Mouse (Mus musculus): ENCODE results near the gene Fzd7.
"Not testable (repeated sequence)": the region's sequence is repeated elsewhere in the genome, so short reads cannot be mapped to it uniquely, and the experiment has no call there.

Fzd7 gene

DNA sequence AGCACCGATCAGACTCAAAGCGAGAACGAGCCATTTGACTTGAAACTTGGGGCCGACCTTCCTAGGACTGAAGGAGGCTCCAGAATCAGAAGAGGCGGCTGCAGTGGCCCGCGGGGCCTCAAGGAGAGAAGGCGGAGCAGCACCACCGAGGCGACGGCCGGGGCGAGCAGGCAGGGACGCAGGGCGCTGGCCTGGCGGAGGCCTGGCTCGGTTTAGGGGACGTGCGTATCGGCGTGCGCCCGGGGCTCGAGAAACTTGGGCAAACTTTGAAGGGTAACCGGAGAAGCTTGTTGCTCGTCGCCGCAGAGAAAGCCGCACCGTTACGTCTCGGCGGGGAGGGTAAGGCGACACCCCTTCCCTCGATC is at the start of gene Fzd7:
Gene Fzd7 (plus strand): TSS at position 94 of the 365 bp plus-strand sequence.
- DNase-seq = peak; percentile 58

DNA sequence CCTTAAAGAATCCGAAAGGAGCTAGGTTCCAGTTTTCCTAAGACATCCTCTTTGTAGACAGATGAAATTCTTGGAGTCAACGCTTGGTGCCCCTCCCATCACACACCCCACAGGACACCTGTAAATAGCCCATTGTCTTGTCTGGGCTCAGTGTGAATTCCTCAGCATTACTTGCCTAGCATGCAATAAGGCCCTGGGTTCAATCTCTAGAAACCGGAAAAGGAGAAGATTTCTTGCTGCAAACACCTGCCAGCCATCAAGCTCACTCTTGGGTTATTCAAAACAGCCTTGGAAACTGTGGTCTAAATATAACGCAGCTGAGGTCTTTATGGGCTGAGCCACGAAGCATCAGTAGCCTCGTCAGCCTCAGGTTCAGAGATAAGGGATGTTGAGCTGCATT is 48.9 kb upstream of the Fzd7 start:
- DNase-seq = no peak

DNA sequence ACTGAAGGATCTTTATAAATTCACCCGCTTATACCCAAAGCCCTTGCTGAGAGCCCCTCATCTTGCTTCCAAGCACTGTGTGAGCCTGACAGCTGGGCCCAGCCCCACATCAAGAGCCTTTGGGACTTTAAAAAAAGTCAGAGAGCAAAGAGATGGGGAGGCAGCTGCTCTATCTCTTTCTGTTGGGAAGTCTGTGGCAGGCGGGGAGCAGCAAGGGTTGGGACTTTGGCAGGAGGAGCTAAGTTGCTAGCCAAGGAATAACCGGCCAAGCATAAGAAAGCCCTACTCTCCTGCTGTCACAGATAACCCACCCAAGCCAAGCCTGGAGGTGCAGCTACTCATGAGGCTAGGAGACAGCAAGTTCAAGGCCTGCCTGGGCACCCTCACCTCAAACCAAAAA is 48.2 kb upstream of the Fzd7 start:
- DNase-seq = no peak

DNA sequence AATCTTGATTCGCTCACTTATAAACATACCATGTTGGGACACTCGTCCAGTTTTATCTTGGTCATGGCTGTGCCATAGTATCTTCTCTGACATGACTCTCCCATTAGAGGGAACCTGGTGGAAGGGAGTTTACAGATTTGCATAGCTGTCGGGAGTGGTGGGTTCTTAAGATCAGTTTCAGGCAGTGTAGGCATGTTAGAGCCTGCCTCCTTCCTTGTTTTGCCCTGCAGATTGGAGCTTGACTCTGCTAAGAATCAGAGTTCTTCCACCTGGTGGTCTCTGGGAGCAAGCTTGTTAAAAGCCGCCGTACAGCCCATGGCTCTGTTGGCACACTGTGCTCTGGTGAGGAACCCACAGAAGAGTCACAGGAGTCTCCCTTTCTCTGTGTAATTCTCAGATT is 47.0 kb upstream of the Fzd7 start:
- no peak for DNase-seq

DNA sequence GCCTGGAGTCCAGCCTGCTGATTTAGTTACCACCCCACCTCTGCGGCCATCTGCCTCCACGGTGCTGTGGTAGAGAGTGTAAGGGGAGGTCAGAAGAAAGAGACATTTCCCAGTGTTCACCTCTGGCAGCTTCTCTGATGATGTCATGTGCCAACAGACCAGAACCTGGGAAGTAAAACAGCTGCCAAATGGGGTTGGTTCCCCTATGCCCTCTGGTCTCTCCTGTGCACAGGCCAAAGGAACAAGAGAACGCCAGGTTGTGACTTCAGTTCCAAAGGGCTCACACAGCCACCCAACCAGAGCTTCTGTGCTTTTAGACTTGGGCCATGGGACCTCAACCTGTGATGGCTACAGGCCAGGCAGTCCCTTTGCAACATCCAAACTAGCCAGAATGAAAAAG is 45.9 kb upstream of the Fzd7 start:
- no peak for DNase-seq

DNA sequence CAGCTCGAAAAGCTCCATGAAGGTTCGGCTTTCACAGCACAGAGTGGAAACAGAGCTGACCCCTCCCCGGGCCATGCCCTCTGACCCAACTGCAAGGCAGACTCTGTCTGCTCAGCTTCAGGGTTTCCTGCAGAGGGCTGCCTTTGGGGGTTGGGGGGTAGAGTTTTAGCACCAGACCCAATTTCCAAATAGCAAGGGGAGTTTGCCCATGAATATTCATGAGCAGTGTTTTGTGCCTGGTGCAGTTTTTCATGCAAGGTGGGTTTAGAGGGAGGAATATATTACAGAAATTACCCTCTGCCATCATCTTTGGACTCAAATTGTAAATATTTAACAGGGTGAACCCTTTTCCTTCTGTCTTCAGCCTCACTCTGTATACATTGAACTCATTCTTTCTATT is 44.3 kb upstream of the Fzd7 start:
- no peak for DNase-seq

DNA sequence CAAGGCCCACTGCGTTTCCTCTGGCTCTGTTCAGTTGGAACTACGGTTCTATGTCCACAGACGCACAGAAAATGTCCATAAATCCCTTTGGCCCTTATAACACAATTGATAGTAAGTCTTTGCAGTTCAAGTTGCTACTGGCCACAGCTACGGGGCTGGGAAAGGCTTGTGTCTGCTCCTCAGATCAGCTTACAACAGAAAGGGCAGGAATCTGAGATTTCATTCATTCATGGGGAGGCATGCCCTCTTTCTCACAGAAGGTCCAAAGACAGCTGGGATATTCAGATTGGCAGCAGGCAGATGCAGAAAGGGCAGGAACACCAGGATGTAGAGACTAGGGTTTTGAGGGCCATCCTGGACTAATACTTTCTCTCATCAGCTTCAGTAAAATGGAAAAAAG is 43.9 kb upstream of the Fzd7 start:
- DNase-seq = no peak

DNA sequence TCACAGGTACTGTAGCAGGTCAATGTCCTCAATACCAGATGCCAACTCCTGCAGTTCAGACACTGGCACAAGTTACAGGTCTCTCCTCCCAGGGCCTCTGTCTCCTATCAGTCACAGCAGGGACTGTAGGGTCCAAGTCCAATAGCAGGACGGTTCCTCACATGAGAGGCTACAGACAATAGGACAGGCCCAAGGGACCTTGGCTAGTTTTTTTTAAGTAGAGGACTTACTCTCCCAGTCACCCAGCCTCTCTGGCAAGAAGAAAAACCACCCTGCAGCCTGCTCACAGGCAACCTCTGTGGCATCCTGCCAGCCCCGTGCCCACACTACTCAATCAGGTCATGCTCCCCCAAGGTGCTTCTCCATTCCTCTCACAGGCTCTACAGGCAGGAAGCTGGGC is 43.0 kb upstream of the Fzd7 start:
- no peak for DNase-seq

DNA sequence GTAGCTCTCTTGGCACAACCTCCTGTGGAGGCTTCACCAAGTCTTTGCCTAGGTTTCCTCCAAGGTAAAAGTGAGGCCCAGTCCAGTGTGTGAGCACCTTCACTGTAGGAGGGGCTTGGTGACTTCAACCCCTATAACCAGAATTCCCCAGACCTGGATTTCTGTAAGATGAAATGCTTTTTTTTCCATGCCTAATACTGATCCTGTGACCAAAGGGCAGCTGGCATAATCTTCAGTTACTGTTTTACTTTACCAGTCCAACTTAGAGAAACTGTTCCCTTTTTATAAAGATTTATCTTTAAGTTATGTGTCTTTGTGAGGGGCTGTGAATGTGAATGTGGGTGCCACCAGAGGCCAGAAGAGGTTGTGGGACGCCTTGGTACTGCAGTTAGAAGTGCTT is 42.3 kb upstream of the Fzd7 start:
- DNase-seq = no peak

DNA sequence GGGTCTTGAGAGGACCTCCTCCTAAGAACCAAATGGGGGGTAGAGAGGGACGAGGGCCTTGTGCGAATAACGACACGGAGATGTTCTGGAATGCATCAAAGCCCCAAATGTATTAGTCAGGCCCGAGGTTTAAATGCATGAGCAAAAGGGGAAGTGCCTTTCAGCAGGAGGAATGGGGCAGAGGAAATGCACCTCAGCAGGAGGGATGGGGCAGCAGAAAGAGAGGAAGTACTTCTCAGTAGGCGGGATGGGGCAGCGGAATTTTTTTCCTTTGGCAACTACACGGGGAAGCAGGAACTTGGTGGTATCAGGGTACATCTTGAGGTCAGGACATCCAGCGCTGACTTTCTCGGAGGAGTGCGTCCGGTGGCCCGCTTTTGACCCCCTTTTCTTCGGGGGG is 39.5 kb upstream of the Fzd7 start:
- DNase-seq = not testable (repeated sequence)

DNA sequence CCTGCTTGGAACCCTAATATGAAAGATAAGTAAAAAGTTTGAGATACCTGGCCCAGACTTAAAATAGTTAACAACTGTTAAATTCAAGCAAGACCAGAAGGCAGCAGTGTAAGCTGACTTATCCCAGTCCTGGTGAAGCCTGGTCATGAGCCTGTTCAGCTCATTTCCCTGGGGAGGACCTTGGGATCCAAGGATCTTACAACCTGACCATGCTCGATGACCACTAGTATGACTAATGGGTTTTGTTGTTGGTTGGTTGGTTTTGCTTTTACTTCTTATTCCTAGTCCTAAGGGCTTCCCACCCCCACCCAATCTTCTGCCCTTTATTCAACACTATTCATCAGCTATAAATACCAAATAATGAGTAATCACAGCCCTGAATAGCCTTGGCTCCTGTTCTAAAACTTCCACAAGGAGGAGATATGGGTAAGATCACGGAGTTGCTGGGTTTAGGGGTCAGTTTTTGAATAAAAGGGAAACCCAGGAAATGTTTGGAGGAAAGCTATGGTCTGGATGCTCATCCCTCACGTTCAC is 38.0 kb upstream of the Fzd7 start:
- DNase-seq = no peak

DNA sequence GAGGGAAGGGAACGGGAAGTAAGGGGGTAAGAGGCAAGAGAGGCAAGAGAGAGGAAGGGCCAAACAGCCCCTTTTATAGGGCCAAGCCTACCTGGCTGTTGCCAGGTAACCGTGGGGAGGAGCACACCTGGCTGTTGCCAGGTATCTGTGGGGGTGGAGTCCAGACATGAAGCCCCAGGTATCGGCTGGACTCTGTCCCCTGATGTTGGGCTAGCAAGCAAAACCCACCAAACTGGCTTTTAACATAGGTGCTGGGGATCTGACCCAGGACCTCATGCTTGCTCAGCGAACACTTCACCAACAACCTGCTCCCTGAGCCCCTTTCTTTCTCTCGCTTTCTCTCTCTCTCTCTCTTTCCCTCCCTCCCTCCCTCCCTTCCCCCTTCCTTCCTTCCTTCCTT is 37.0 kb upstream of the Fzd7 start:
- DNase-seq = no peak

DNA sequence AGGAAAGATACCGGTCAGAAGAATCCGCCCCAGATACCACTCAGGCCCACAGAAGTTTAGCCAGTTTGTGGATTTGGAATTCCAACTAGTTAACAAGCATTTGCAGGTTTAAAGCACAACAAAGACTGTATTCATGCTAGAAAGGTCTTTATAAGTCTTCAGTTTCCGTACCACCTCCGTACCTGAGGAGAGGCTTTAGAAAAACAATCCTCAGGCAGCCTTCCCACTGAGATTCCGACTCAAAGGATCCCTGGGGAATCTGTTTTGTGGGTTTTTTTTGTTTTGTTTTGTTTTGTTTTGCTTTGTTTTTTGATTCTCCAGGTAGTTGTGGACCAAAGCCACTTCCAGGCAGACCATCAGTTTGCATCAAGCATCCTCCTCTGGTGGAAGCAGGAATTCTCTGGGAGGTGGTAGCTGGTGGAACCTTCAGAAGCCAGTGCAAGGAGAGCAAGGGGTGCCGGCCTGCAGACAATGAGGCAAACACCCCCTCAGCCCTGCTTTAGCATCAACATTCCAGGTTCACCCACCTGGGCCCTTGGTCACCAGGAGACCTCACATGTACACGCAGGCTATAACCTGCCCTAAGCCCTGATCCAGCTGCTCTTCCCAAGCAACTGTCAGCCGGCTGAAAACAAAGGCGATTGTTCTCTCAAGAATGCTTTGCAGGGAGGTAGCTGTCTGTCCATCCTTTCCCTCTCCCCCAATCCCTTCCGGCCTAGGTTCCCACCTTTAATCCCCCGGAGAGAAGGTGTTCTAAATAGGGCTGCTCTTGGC is 33.5 kb upstream of the Fzd7 start:
- no peak for DNase-seq

DNA sequence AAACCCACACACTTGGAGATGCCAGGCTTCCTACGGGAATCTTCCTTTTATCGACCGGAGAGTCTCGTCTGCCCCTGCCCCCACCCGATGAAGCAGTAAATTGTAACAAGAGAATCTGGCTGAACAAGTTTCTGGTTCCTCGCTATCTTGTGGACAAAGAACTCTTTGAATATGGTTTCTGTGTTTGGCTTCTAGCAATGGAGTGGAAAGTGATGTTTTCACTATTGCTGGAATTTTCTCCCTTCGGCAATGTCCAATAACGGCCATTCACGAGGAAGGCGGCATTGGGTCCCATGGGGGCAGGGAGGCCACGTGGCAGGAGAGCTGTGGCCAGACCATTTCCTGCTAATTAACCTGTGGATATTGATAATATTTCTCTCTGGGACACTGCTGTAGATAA is 32.8 kb upstream of the Fzd7 start:
- DNase-seq = no peak

DNA sequence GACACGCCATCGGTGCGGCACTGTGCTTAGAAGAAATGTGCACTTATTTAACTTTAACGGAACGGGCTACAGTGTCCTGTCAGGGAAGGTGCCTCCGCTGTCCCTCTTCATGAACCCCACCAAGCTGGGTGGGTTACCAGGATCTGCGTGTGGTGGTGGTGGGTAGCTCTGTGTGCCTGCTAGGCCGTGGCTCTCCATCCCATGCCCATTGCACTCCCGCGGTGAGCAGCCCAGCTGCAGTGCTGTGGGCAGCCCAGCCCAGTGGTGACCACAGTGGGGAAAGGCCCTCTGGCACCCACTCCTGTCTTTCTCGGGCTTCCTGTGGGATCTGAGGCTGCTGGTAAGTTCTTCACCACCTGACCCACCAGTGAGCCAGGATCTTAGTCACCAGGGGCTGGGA is 31.3 kb upstream of the Fzd7 start:
- DNase-seq = no peak

DNA sequence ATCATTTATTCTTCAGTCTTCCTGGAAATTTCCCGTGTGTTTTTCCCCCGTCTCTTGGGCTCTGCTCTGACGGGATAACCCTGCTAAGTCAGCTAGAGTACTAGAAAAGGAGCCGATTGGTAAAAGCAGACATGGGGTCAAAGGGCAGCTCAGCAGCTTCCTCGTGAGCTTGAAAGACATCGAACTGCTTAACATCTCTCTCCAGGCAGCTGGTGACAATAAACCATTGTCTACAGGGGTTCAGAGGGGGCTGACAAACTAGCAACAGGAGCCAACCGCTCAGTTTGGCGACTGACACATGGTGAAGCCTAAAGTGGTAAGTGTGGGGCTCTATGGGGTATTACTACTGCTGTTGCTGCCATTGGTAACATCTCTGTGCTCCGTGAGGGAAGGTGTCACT is 30.6 kb upstream of the Fzd7 start:
- no peak for DNase-seq

DNA sequence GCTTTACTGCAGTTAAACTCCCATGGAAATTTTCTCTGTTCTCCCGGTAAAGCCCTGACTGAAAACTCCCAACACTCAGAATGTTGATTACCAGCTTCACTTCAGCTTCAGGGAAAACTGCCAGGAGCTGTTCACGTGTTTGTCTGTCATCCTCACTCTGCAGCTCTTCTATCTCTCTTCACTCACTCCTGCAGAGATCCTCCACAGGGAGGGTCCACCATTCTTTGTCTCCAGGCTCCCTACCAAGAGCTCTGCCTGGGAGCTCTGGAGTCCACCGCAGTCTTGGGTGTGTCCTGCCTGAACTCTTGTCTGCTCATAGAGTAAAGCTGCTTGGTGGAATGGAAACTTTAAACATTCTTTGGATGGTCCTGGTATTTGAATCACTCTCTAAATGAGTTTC is 25.4 kb upstream of the Fzd7 start:
- no peak for DNase-seq

DNA sequence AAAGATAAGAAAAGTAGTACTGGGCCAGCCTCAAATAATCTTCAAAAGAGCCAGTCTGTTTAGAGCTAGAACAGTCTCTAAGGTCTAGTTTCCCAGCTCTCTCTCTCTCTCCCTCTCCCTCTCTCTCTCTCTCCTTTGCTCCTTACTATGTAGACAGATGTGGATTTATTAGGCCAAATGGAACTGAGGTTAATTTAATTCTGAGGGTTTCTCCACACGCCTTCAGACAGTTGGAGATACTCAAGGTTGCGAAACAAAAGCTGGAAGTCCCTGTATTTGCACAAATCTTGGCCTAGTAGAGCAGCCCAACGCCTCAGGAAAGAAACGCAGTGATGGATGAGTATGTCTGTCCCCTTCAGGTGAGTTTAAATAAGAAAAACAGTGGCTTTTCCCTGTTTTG is 24.4 kb upstream of the Fzd7 start:
- no peak for DNase-seq

DNA sequence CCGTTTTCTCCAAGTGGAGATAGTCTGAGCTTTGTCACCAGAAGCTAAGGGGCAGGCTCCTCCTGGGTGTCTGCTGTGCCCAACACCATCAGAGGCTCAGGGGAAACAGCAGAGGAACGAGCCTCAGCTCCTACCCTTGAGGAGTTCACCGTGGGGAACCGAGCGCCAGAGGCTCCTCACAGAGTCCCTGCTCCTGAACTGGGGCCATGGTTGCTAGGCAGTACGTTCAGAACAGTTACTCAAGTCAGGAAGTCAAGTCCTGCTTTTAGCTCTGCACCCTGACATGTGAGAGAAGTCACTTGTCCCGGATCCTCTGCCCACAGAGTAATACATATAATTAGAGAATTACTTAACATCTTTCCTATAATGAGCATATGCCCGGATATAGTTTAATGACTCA is 23.3 kb upstream of the Fzd7 start:
- no peak for DNase-seq

DNA sequence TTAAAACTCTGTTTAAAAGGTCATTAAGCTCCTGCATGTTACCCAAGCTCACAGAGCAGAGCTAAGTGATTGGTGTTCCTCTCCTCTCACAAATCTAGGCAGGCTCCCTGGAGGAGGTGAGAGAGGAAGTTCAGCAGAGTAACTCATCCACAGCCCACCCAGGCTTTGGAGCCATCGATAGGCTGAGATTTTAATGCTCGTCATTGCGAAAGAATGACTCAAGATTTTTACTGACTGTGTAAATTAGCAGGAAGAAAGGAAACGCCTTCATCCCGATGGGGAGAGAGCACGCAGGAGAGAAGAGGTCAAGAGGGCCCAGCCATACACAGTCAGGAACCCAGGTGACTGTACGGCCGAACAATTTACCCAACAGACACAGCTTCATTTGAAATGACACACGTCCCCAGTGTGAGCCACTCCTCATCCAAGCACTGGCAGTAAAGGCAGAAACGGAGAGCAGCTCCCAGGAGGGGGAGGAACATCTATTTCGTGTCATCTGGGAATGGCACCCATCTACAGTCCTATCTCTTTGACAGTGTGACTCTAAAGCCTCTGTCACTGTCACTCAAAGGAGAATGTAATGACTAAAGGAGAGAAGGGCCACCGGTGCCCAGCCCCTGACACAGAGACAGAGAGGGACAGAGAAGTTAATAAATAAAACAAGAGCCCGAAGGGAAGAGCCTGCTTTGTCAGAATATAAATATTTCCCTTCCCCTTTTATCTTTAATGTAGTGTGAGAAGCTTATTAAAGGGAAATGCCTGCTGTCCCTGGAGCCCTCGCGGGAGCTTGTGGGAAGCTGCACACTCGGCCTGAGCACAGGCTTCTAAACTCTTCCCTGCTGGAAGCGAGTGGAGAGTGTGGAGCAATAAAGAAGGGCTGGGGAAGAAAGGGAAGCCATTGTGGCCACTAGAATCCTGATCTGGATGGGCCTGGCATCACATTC is 17.3 kb upstream of the Fzd7 start:
- no peak for DNase-seq

DNA sequence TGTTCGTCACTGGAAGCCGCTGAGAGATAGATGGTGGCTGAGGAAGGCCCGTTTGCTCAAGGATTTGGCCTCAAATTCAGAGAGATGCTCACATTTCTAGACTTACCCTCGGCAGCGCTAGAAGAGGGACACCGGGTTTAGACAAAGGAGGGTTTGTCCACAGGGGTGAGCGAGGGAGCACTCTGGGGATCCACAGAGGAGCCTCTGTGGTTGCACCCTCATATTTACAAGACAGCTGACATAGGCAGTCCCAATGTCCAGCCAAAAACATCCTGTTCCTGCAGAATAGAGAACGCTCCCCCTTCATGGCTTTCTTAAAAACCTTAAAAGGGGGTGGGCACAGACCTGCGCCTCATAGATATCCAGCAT is 16.6 kb upstream of the Fzd7 start:
- no peak for DNase-seq

DNA sequence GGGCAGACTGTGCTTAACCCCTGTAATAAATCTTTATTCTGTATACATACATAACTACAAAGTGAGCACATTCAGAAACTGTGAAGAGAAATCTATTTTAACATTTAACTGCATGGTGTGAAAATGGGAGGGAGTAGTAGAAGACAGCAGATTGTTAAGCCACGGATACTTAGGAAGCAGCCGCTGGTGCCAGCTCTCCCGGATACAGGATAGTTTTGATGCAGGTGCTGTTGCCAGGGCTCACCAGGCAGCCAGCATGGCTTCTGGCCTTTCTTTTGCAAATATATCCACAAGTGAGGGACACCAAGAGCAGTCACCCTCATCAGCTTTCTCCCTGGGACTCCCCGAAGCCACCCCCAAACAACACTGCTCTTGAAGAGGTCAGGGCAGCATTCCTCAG is 13.1 kb upstream of the Fzd7 start:
- DNase-seq = no peak

DNA sequence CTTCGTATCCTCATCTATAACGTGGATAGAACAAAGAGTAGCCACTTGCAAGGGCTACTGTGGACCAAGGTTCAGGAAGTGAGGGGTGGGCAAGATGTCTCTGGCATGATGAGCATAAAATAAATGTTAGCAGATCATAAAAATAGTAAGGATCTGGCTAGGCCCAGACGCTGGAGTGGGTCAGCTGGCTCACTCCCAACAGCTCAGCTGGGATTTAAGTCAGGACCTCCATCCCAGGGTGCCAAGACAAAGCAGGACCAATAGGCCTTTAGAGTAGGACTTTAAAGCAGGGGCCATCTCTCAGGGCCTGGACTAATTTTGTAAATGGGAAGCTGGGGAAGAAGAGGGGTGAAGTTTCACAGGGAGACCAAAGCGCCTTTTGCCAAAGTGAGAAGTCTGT is 11.5 kb upstream of the Fzd7 start:
- DNase-seq = no peak

Data from thymus, postnatal 14 days (tissue).